ENCODE assay signal across 8 mouse cellular contexts in the genomic region with DNA sequence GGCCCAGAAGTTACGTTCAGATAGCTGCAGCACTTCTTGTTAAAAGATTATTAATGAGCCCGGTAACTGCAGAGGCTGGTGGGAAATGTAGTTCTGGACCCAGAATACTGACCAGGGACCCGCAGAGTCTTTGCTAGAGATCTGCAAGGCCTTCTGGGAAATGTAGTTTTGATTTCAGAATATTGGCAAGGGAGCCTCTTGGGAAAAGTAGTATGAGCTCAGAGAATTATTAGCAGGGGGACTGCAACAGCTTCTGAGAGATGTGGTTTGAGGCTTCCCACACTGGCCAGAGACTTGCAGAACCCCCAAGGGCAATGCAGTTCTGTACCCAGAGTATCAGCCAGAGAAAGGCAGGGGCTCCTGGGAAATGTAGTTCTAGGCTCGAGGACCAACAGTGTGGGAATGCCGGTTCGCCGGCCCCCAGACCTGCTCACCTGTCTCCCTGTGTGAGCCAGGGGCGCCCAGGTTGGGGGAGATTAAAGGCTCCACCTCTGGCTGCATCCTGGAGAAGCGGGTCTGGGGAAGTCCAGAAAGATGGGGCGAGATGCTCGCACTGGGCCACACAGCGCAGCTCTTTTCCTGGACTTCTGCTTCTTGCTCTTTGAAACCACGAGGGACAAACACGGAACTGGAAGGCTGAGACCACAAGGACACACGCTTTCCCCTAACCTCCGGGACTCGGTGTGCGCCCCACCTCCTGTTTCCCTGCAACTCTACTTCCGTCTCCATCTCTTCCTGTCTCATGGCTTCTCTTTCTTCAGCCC. TPM values are rescaled to one million over a fixed set of nuclear protein-coding genes. Genes with fewer than 3 reads are reported as not detected.
DNase-seq lines count a peak whose midpoint lies in the region; ATAC-seq and TF ChIP-seq lines count a peak whose summit lies in the region.

No protein-coding gene starts in this region.

- peak overlapping the region; percentile 84 for H3K4me2 ChIP-seq in forebrain, embryonic 16.5 days (ENCODE audit: low read length)
- H3K4me2 ChIP-seq in lung, embryonic 14.5 days: peak overlapping the region; percentile 84

- H3K27me3 ChIP-seq in forebrain, embryonic 16.5 days (replicated peaks; ENCODE audit: control insufficient read depth, insufficient read depth, low read length): no peaks in the 10 kb centered on the region
- H3K27me3 ChIP-seq in lung, embryonic 14.5 days (ENCODE audit: insufficient read depth, low read length): no peaks in the 10 kb centered on the region

- H3K36me3 ChIP-seq in forebrain, embryonic 16.5 days (ENCODE audit: control insufficient read depth, insufficient read depth): no peaks in the 10 kb centered on the region
- no peaks in the 10 kb centered on the region for H3K36me3 ChIP-seq in lung, embryonic 14.5 days (ENCODE audit: insufficient read depth)

- peaks cover 14% of the 10 kb centered on the region for H3K4me1 ChIP-seq in forebrain, embryonic 16.5 days (replicated peaks; ENCODE audit: control insufficient read depth, insufficient read depth, low read length)
- H3K4me1 ChIP-seq in lung, embryonic 14.5 days (ENCODE audit: insufficient read depth): peaks cover 7% of the 10 kb centered on the region; the same call in 1 of the 2 replicates

- peak overlapping the region; percentile 75 for H3K9ac ChIP-seq in forebrain, embryonic 16.5 days (replicated peaks; ENCODE audit: low read depth, low read length)
- H3K9ac ChIP-seq in lung, embryonic 14.5 days: peak overlapping the region; percentile 63

- peak; percentile 91 for DNase-seq in ES-CJ7 (ENCODE audit: low read depth, low spot score)
- peak; percentile 81 for DNase-seq in cerebellum, adult 11 months
- DNase-seq in heart, postnatal 4 days: peak; percentile 77
- peak; percentile 92 to 96 for DNase-seq in layer of hippocampus, adult 8-10 months (ENCODE audit: low spot score in 2 of 2)
- DNase-seq in lung, embryonic 14.5 days: peak; percentile 95
- DNase-seq in thymus, adult 18-20 months: peak; percentile 47 to 68

- no peaks in the 10 kb centered on the region for H3K9me3 ChIP-seq in forebrain, embryonic 16.5 days (ENCODE audit: control insufficient read depth, low read length)
- H3K9me3 ChIP-seq in lung, embryonic 14.5 days (ENCODE audit: low read depth, low read length): no peaks in the 10 kb centered on the region

- WGBS in forebrain, embryonic 16.5 days: 0% methylated on average over 19 of the region's 19 CpGs
- under 1% methylated on average over 19 of the region's 19 CpGs for WGBS in lung, embryonic 14.5 days

- peak overlapping the region; percentile 67 for H3K4me3 ChIP-seq in forebrain, embryonic 16.5 days (replicated peaks; ENCODE audit: low read length)
- H3K4me3 ChIP-seq in lung, embryonic 14.5 days (ENCODE audit: low read depth, low read length): peak overlapping the region; percentile 55

- TF ChIP-seq CTCF in lung, embryonic 14.5 days (IDR thresholded peaks at IDR 0.05; ENCODE audit: low read depth): no peak

- peak; percentile 95 for ATAC-seq in forebrain, embryonic 16.5 days
- peak; percentile 91 for ATAC-seq in lung, embryonic 14.5 days (ENCODE audit: insufficient read depth)
- ATAC-seq in neutrophil, adult 5-6 weeks (ENCODE audit: extremely low read depth, insufficient number of reproducible peaks, low FRiP score, poor library complexity, severe bottlenecking): peak; percentile 88

- peak overlapping the region; percentile 73 for H3K27ac ChIP-seq in forebrain, embryonic 16.5 days (ENCODE audit: low read length)
- peak overlapping the region; percentile 79 for H3K27ac ChIP-seq in lung, embryonic 14.5 days (ENCODE audit: low read depth)

RNA-seq across cellular contexts. Expression of a gene that starts 9.8 kb away (rescaled TPM):
- 27.2 and 37.2 TPM in 2 replicates for polyA plus RNA-seq in forebrain, embryonic 16.5 days (2015; fragmentation: Nextera tagmentation; extraction: Ambion mirVana)
- total RNA-seq in heart, postnatal 4 days (2021): 1 to 10 TPM in 1 of 2 experiments, under 1 TPM in 1; 0.88 to 1.4 TPM
- 10 to 100 TPM; 82.9 to 94.7 (median 87.0) TPM for total RNA-seq in layer of hippocampus, adult 8-10 months (2022)
- 2.0 and 2.9 TPM in 2 replicates for polyA plus RNA-seq in lung, embryonic 14.5 days (2014; fragmentation: Nextera tagmentation; extraction: Ambion mirVana)
- total RNA-seq in neutrophil, adult 5-6 weeks (2017): not detected in 2 replicates

RNA-seq across cellular contexts. Expression of a gene that starts 11.5 kb away (rescaled TPM):
- polyA plus RNA-seq in forebrain, embryonic 16.5 days (2015; fragmentation: Nextera tagmentation; extraction: Ambion mirVana): 0.86 and 2.3 TPM in 2 replicates
- not detected for total RNA-seq in heart, postnatal 4 days (2021)
- total RNA-seq in layer of hippocampus, adult 8-10 months (2022): 1 to 10 TPM; 2.2 to 4.3 (median 2.8) TPM
- 0.71 and 1.2 TPM in 2 replicates for polyA plus RNA-seq in lung, embryonic 14.5 days (2014; fragmentation: Nextera tagmentation; extraction: Ambion mirVana)
- total RNA-seq in neutrophil, adult 5-6 weeks (2017): not detected in 2 replicates

RNA-seq across cellular contexts. Expression of a gene that starts 54.7 kb away (rescaled TPM):
- 10.6 and 12.6 TPM in 2 replicates for polyA plus RNA-seq in forebrain, embryonic 16.5 days (2015; fragmentation: Nextera tagmentation; extraction: Ambion mirVana)
- total RNA-seq in heart, postnatal 4 days (2021): 10 to 100 TPM; 50.2 to 51.9 TPM
- total RNA-seq in layer of hippocampus, adult 8-10 months (2022): 100 to 1,000 TPM; 278 to 302 (median 291) TPM
- polyA plus RNA-seq in lung, embryonic 14.5 days (2014; fragmentation: Nextera tagmentation; extraction: Ambion mirVana): 1.5 TPM in 2 replicates
- total RNA-seq in neutrophil, adult 5-6 weeks (2017): not detected in 2 replicates

Comparison
In these comparisons a context has a peak if more than half of its experiments do, and no peak if none do; other contexts are left out.
1. Peak in every context shown above with its lines: DNase-seq, ATAC-seq, H3K4me3 ChIP-seq and H3K27ac ChIP-seq.
2. RNA of a gene that starts 9.8 kb away (total RNA-seq): 82.9 to 94.7 TPM in layer of hippocampus, adult 8-10 months; 0.88 to 1.4 TPM in heart, postnatal 4 days and not detected in neutrophil, adult 5-6 weeks; every median in the first group is over 10 times any median in the second.
3. RNA of a gene that starts 54.7 kb away (total RNA-seq): 278 to 302 TPM in layer of hippocampus, adult 8-10 months and 50.2 to 51.9 TPM in heart, postnatal 4 days; not detected in neutrophil, adult 5-6 weeks; every median in the first group is over 10 times any median in the second.